Mouse (Mus musculus) liver, postnatal 0 days (tissue): ENCODE measurements around the gene Gm20388.

ENCODE experiments used
- CTCF ChIP-seq: sonication (generic); IDR thresholded peaks from 2 replicates; pipeline ENCODE4 v1.5.1; 2016; ENCODE audit warnings: antibody characterized with exemption, low read depth
- EP300 ChIP-seq: IDR thresholded peaks from 2 replicates; pipeline ENCODE4 v1.6.1; 2016; ENCODE audit warnings: antibody characterized with exemption, low read depth, mild to moderate bottlenecking

- TF ChIP-seq EP300: no peak
- no peak for TF ChIP-seq CTCF
These were observed 3893.0 kb downstream of the Gm20388 start for GRCm38 (mm10) chr8:123803639-123804038.
